Comparison of ENCODE assay signal across 8 mouse cellular contexts in the genomic region with DNA sequence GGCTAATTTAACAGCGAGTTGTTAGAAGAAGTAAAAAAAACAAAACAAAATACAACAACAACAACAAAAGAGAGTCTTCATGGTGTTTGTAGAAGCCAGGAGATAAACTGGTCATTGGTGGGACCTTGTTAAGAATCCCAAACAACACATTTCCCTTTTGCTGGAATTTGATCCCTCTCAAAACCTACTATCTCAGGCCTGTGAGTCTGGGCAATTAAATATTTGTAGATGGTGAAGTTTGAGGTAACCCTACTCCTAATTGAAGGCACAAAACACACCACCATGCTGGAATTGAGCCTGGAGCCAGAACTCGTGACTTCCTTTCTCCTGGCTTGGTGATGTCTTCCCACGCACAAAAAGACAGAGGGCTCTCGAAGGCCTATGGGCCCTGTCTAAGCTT.
DNase-seq lines count a peak whose midpoint lies in the region; ATAC-seq and TF ChIP-seq lines count a peak whose summit lies in the region.

No protein-coding gene starts in this region.

- H3K36me3 ChIP-seq in heart, postnatal 0 days (replicated peaks; ENCODE audit: control insufficient read depth, insufficient read depth, low read length): no peaks in the 10 kb centered on the region
- no peaks in the 10 kb centered on the region for H3K36me3 ChIP-seq in embryonic facial prominence, embryonic 12.5 days
- no peaks in the 10 kb centered on the region for H3K36me3 ChIP-seq in hindbrain, embryonic 15.5 days
- no peaks in the 10 kb centered on the region for H3K36me3 ChIP-seq in midbrain, embryonic 14.5 days (ENCODE audit: control insufficient read depth, insufficient read depth, low read length)

- no peak overlapping the region for H3K9ac ChIP-seq in heart, postnatal 0 days (replicated peaks; ENCODE audit: low read depth, low read length)
- H3K9ac ChIP-seq in embryonic facial prominence, embryonic 12.5 days: no peak overlapping the region
- H3K9ac ChIP-seq in hindbrain, embryonic 15.5 days: no peak overlapping the region
- no peak overlapping the region for H3K9ac ChIP-seq in midbrain, embryonic 14.5 days (replicated peaks; ENCODE audit: low read length)

- 0 out of 2 replicates have a peak overlapping the region, but pooled peaks have one; percentile 55 for H3K4me3 ChIP-seq in heart, postnatal 0 days (ENCODE audit: low read depth, low read length)
- 0 out of 2 replicates have a peak overlapping the region, but pooled peaks have one; percentile 41 for H3K4me3 ChIP-seq in embryonic facial prominence, embryonic 12.5 days
- no peak overlapping the region for H3K4me3 ChIP-seq in hindbrain, embryonic 15.5 days
- no peak overlapping the region for H3K4me3 ChIP-seq in midbrain, embryonic 14.5 days (replicated peaks; ENCODE audit: low read depth, low read length)

- no peaks in the 10 kb centered on the region; the same call in 1 of the 2 replicates for H3K9me3 ChIP-seq in heart, postnatal 0 days (replicated peaks; ENCODE audit: control insufficient read depth, low read length)
- H3K9me3 ChIP-seq in embryonic facial prominence, embryonic 12.5 days: no peaks in the 10 kb centered on the region
- H3K9me3 ChIP-seq in hindbrain, embryonic 15.5 days: no peaks in the 10 kb centered on the region
- no peaks in the 10 kb centered on the region; the same call in 1 of the 2 replicates for H3K9me3 ChIP-seq in midbrain, embryonic 14.5 days (ENCODE audit: control insufficient read depth, low read length)

- no peak overlapping the region for H3K27ac ChIP-seq in heart, postnatal 0 days (ENCODE audit: low read depth)
- no peak overlapping the region for H3K27ac ChIP-seq in embryonic facial prominence, embryonic 12.5 days
- H3K27ac ChIP-seq in hindbrain, embryonic 15.5 days (replicated peaks): no peak overlapping the region
- peak overlapping the region; percentile 65 for H3K27ac ChIP-seq in midbrain, embryonic 14.5 days (replicated peaks; ENCODE audit: low read depth, low read length)

- peak overlapping the region; percentile 97; the same call in 1 of the 2 replicates for H3K4me2 ChIP-seq in heart, postnatal 0 days (ENCODE audit: low read depth, low read length)
- H3K4me2 ChIP-seq in embryonic facial prominence, embryonic 12.5 days (replicated peaks): peak overlapping the region; percentile 83
- H3K4me2 ChIP-seq in hindbrain, embryonic 15.5 days: peak overlapping the region; percentile 88
- peak overlapping the region; percentile 78 for H3K4me2 ChIP-seq in midbrain, embryonic 14.5 days (ENCODE audit: low read length)

- no peak for TF ChIP-seq EP300 in heart, postnatal 0 days (IDR thresholded peaks at IDR 0.05; ENCODE audit: low read depth)

- H3K4me1 ChIP-seq in heart, postnatal 0 days (ENCODE audit: control insufficient read depth, insufficient read depth): peaks cover 10% of the 10 kb centered on the region; the same call in 1 of the 2 replicates
- 0 out of 2 replicates have a peak, but pooled peaks cover 2% of the 10 kb centered on the region for H3K4me1 ChIP-seq in embryonic facial prominence, embryonic 12.5 days
- H3K4me1 ChIP-seq in hindbrain, embryonic 15.5 days (replicated peaks): peaks cover 10% of the 10 kb centered on the region; the same call in 1 of the 2 replicates
- no peaks in the 10 kb centered on the region for H3K4me1 ChIP-seq in midbrain, embryonic 14.5 days (ENCODE audit: control insufficient read depth, insufficient read depth, low read length)

- 72% methylated on average over 4 of the region's 4 CpGs for WGBS in heart, postnatal 0 days
- 34% methylated on average over 4 of the region's 4 CpGs for WGBS in embryonic facial prominence, embryonic 12.5 days
- WGBS in hindbrain, embryonic 15.5 days: 45% methylated on average over 4 of the region's 4 CpGs
- 33% methylated on average over 4 of the region's 4 CpGs for WGBS in midbrain, embryonic 14.5 days

- no peak for DNase-seq in heart, postnatal 0 days (ENCODE audit: low spot score)
- no peak for DNase-seq in heart, adult 8-10 months (ENCODE audit: low spot score)
- DNase-seq in midbrain, embryonic 14.5 days: no peak
- DNase-seq in frontal cortex, postnatal 10 days (ENCODE audit: low spot score in 2 of 2): no peak
- no peak for DNase-seq in adrenal gland, adult 18-20 months (ENCODE audit: low spot score in 2 of 2)

- ATAC-seq in heart, postnatal 0 days (ENCODE audit: insufficient read depth, low read depth): no peak
- no peak for ATAC-seq in embryonic facial prominence, embryonic 12.5 days (ENCODE audit: insufficient number of reproducible peaks, insufficient read depth, low FRiP score, low TSS enrichment)
- no peak for ATAC-seq in hindbrain, embryonic 15.5 days (ENCODE audit: low FRiP score, low read depth)
- ATAC-seq in midbrain, embryonic 14.5 days (ENCODE audit: low FRiP score, low TSS enrichment): no peak
- no peak for ATAC-seq in megakaryocyte progenitor cell, adult 5-6 weeks (replicated peaks; ENCODE audit: poor library complexity)

- no peaks in the 10 kb centered on the region for H3K27me3 ChIP-seq in heart, postnatal 0 days (ENCODE audit: control insufficient read depth, insufficient read depth, low read length)
- peaks cover 4% of the 10 kb centered on the region; the same call in 1 of the 2 replicates for H3K27me3 ChIP-seq in embryonic facial prominence, embryonic 12.5 days
- H3K27me3 ChIP-seq in hindbrain, embryonic 15.5 days: no peaks in the 10 kb centered on the region
- no peaks in the 10 kb centered on the region for H3K27me3 ChIP-seq in midbrain, embryonic 14.5 days (ENCODE audit: control insufficient read depth, insufficient read depth, low read length)

- TF ChIP-seq CTCF in heart, postnatal 0 days (IDR thresholded peaks at IDR 0.05; ENCODE audit: low read depth): no peak

Comparison
In these comparisons a context has a peak if more than half of its experiments do, and no peak if none do; other contexts are left out.
1. H3K4me3 ChIP-seq: peak in heart, postnatal 0 days (single experiment) and embryonic facial prominence, embryonic 12.5 days (single experiment); none in hindbrain, embryonic 15.5 days (single experiment) and midbrain, embryonic 14.5 days (single experiment).
2. Peak in every context shown above with its lines, with median percentiles within 50 percentile points of each other: H3K4me2 ChIP-seq.